Mouse (Mus musculus): Measurements from ENCODE around the gene Arhgef28. TPM values are rescaled to one million over a fixed set of nuclear protein-coding genes. Genes with fewer than 3 reads are reported as not detected.

The Arhgef28 gene
- polyA plus RNA-seq, 1 experiment from 2014 or later = 23.7 TPM

- Histone ChIP-seq H3K36me3 (no peaks in the 10 kb centered on the region), H3K27ac (no peak overlapping the region), H3K4me2 (no peak overlapping the region), H3K9me3 (no peaks in the 10 kb centered on the region), H3K9ac (replicated peaks) (no peak overlapping the region), H3K4me1 (replicated peaks) (no peaks in the 10 kb centered on the region), H3K4me3 (replicated peaks) (no peak overlapping the region), H3K27me3 (no peaks in the 10 kb centered on the region)
- ATAC-seq (ENCODE audit: insufficient number of reproducible peaks, insufficient read depth, low FRiP score, low TSS enrichment, low read depth) = no peak
- 88% methylated on average over 8 of the region's 8 CpGs for WGBS
Observed at GRCm38 (mm10) chr13:98152759-98153158, 53.5 kb downstream of the Arhgef28 start.

DNA sequence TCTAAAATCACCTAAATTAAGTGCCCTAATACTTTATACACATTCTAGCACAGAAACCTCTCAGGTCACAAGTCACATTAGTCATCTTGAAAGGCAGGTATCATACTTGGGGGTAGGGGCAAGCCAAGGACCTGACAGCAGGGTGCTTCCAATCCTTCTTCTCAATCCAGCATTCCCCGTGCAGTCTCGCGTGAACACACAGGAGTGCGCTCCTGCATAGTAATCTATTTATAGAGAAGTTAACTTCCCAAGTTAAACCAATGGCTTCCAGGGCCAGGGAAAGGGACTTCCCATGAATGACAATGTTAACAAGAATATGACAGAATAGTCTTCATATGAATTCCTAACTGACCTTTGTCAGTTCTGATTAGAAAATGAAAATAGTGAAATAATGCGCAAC lies 58.7 kb downstream of the Arhgef28 start:
- Histone ChIP-seq H3K36me3 (no peaks in the 10 kb centered on the region), H3K27ac (no peak overlapping the region), H3K9ac (replicated peaks) (no peak overlapping the region), H3K9me3 (no peaks in the 10 kb centered on the region), H3K4me2 (no peak overlapping the region), H3K4me1 (replicated peaks) (no peaks in the 10 kb centered on the region), H3K4me3 (replicated peaks) (no peak overlapping the region), H3K27me3 (no peaks in the 10 kb centered on the region)
- ATAC-seq (ENCODE audit: insufficient number of reproducible peaks, insufficient read depth, low FRiP score, low TSS enrichment, low read depth) = no peak
- 79% methylated on average over 5 of the region's 5 CpGs for WGBS

DNA sequence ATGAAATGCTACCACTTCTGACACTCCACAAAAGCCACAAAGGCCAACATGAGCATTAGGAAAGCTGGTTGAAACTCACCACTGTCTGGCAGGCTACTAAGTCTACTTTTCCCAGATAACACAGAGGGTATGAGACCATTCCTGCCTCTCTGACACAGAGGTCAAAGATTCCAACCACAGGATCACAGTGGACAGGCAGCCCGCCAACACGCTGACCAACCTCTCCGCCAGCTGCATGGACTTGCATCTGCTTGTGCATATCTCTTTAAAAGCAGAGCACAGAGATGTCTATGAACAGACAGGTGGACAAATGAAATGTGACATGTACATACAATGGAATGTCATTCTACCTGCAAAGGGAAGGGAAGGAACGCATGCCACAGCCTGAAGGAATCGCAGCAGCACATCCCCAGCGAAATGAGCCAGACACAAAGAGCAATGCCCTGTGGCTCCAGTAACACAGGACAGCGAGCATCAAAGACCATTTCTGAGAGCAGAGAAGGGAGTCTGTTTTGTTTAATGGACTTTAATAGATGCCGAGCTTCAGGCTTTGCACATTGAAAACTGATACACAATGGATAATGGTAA lies 59.6 kb downstream of the Arhgef28 start:
- H3K9me3 ChIP-seq = no peaks in the 10 kb centered on the region
- 75% methylated on average over 8 of the region's 8 CpGs for WGBS
- H3K27ac ChIP-seq = no peak overlapping the region
- no peak overlapping the region for H3K9ac ChIP-seq (replicated peaks)
- no peaks in the 10 kb centered on the region for H3K27me3 ChIP-seq
- no peak for ATAC-seq (ENCODE audit: insufficient number of reproducible peaks, insufficient read depth, low FRiP score, low TSS enrichment, low read depth)
- H3K4me1 ChIP-seq (replicated peaks) = no peaks in the 10 kb centered on the region
- H3K4me2 ChIP-seq = no peak overlapping the region
- no peak overlapping the region for H3K4me3 ChIP-seq (replicated peaks)
- no peaks in the 10 kb centered on the region for H3K36me3 ChIP-seq

DNA sequence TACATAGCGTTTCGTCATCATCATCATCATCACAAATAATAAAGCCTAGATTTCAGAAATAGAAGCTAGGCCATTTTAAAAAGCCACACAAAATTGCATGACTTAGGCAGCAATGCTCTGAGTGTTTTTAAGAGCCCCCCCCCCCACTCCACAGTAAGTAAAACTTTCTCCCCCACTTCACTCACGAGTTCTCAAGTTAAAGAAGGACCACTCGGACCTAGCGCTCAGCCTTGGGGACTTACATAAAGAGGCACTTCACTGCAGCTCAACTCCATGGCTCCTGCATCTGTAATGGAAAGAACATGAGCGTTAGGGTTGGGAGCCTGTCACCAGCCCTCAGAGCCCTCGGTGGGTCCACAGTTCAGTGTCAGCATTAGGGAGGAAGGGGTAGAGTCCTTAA lies 60.9 kb downstream of the Arhgef28 start:
- WGBS = 77% methylated on average over 7 of the region's 7 CpGs

DNA sequence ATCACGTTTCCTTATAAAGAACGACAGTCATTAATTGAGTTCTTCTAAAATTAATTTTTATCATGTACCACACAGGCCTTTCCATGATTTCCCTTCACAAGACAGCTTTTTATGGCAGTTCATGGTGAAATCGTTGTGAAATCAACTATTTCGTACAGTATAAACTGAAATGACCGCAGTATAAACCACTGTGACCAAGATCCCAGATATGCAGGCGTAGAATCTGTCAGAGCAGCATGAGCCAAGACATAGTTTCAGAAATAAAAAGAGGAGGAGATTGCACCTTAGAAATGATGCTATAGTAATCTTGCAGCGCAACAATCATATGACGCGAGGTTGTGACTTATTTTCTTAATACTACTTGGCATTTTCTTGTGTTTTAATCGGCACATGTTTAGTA lies 63.2 kb downstream of the Arhgef28 start:
- Histone ChIP-seq H3K36me3 (no peaks in the 10 kb centered on the region), H3K9me3 (no peaks in the 10 kb centered on the region), H3K27me3 (no peaks in the 10 kb centered on the region), H3K4me3 (replicated peaks) (no peak overlapping the region), H3K9ac (replicated peaks) (no peak overlapping the region), H3K27ac (no peak overlapping the region), H3K4me2 (no peak overlapping the region), H3K4me1 (replicated peaks) (no peaks in the 10 kb centered on the region)
- WGBS = 95% methylated on average over 10 of the region's 10 CpGs
- no peak for ATAC-seq (ENCODE audit: insufficient number of reproducible peaks, insufficient read depth, low FRiP score, low TSS enrichment, low read depth)

More for the DNA sequence above, 60.9 kb downstream of the Arhgef28 start:
- Histone ChIP-seq H3K9me3 (no peaks in the 10 kb centered on the region), H3K4me3 (replicated peaks) (no peak overlapping the region), H3K4me2 (no peak overlapping the region), H3K9ac (replicated peaks) (no peak overlapping the region), H3K36me3 (no peaks in the 10 kb centered on the region), H3K4me1 (replicated peaks) (no peaks in the 10 kb centered on the region), H3K27me3 (no peaks in the 10 kb centered on the region), H3K27ac (no peak overlapping the region)
- ATAC-seq (ENCODE audit: insufficient number of reproducible peaks, insufficient read depth, low FRiP score, low TSS enrichment, low read depth) = no peak

GRCm38 (mm10) chr13:98140626-98141025 lies 65.6 kb downstream of the Arhgef28 start:
- WGBS = 78% methylated on average over 9 of the region's 9 CpGs
- H3K4me2 ChIP-seq = no peak overlapping the region

GRCm38 (mm10) chr13:98138786-98139185 lies 67.5 kb downstream of the Arhgef28 start:
- Histone ChIP-seq H3K36me3 (no peaks in the 10 kb centered on the region), H3K9me3 (no peaks in the 10 kb centered on the region), H3K27me3 (no peaks in the 10 kb centered on the region), H3K4me2 (no peak overlapping the region), H3K9ac (replicated peaks) (no peak overlapping the region), H3K27ac (no peak overlapping the region), H3K4me3 (replicated peaks) (no peak overlapping the region), H3K4me1 (replicated peaks) (peaks cover 15% of the 10 kb centered on the region)
- no peak for ATAC-seq (ENCODE audit: insufficient number of reproducible peaks, insufficient read depth, low FRiP score, low TSS enrichment, low read depth)
- WGBS = 71% methylated on average over 4 of the region's 4 CpGs

More at GRCm38 (mm10) chr13:98140626-98141025, 65.6 kb downstream of the Arhgef28 start:
- no peak for ATAC-seq (ENCODE audit: insufficient number of reproducible peaks, insufficient read depth, low FRiP score, low TSS enrichment, low read depth)
- no peak overlapping the region for H3K27ac ChIP-seq
- H3K4me3 ChIP-seq (replicated peaks) = no peak overlapping the region
- H3K4me1 ChIP-seq (replicated peaks) = peaks cover 12% of the 10 kb centered on the region
- H3K36me3 ChIP-seq = no peaks in the 10 kb centered on the region
- H3K9me3 ChIP-seq = no peaks in the 10 kb centered on the region
- H3K9ac ChIP-seq (replicated peaks) = no peak overlapping the region
- H3K27me3 ChIP-seq = no peaks in the 10 kb centered on the region

DNA sequence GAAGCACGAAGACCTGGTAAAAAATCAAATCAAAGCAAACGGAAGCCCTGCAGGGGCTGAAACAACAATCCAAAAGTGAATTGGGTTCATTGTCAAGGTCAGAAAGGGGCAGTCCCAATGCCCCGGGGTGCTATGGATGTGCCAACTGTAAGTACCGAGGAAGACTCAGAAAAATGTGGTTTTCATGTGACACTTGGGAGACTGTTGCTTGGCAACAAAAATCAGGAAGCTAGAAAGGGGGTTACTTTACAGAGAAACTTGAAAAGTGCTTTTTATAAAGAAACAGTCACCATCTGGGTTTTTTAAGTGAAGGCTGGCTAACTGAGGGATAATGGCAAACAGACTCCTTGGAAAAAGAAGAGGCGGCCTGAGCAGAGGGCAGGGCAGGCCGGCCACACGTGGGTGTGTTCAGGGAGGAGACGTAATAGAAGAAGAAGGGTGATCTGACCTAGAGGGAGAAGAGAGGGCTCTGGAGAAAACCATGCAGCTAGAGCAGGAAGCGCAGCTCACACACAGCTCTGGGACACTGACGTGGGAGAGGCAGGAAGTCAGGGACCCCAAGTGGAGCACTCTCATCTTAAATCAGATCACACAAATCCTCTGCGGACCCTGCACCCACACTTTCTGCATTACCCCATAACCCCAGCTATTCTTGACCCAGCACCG lies 70.2 kb downstream of the Arhgef28 start:
- WGBS = 39% methylated on average over 12 of the region's 12 CpGs
- Histone ChIP-seq H3K9me3 (no peaks in the 10 kb centered on the region), H3K27me3 (no peaks in the 10 kb centered on the region), H3K9ac (replicated peaks) (no peak overlapping the region), H3K4me2 (no peak overlapping the region), H3K4me1 (replicated peaks) (peaks cover 15% of the 10 kb centered on the region), H3K4me3 (replicated peaks) (no peak overlapping the region), H3K27ac (peak overlapping the region; percentile 56), H3K36me3 (no peaks in the 10 kb centered on the region)
- no peak for ATAC-seq (ENCODE audit: insufficient number of reproducible peaks, insufficient read depth, low FRiP score, low TSS enrichment, low read depth)

DNA sequence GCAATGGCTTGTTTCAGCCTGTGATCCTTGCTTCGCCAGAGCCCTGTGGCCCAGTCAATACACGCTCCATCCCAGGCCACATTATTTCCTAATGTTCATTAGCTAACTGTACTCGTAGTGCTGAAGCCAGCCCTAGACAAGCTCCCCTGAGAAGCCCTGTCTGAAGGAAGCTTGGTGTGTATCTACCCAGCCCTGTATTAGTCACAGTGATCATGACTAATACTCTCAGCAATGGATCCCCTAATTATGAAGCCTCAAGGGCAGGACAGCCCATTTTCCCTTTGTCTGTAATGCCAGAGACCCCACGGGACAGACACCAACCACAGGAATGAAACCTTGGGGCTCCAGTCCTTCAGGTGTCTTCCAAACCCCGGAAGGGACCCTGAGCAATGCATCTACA lies 73.3 kb downstream of the Arhgef28 start:
- H3K4me2 ChIP-seq = no peak overlapping the region
- H3K9ac ChIP-seq (replicated peaks) = no peak overlapping the region
- H3K4me1 ChIP-seq (replicated peaks) = peaks cover 15% of the 10 kb centered on the region
- no peak for ATAC-seq (ENCODE audit: insufficient number of reproducible peaks, insufficient read depth, low FRiP score, low TSS enrichment, low read depth)
- WGBS = 82% methylated on average over 5 of the region's 5 CpGs
- H3K4me3 ChIP-seq (replicated peaks) = no peak overlapping the region
- H3K27ac ChIP-seq = no peak overlapping the region
- no peaks in the 10 kb centered on the region for H3K36me3 ChIP-seq
- no peaks in the 10 kb centered on the region for H3K9me3 ChIP-seq
- H3K27me3 ChIP-seq = no peaks in the 10 kb centered on the region

DNA sequence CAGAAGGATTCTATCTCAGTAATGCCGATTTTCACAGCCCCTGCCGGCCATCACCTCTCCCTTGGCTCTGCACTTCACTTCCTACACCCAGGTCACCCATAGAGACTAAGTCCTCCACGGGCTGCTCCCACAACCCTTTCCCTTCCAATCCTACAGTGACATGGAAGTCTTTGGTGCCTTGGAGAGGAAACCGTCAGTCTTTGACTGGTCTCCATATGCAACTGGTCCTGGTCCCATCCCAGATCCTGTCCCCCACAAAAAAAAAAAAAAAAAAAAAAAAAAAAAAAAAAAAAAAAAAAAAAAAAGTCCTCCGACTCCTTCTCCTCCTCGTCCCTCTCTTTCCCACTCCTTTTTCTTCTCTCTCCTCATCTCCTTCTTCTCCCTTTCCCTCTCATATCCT lies 74.0 kb downstream of the Arhgef28 start:
- H3K4me1 ChIP-seq (replicated peaks) = peaks cover 15% of the 10 kb centered on the region
- H3K27ac ChIP-seq = no peak overlapping the region
- no peak overlapping the region for H3K4me3 ChIP-seq (replicated peaks)
- no peak overlapping the region for H3K4me2 ChIP-seq
- 83% methylated on average over 6 of the region's 6 CpGs for WGBS
- H3K36me3 ChIP-seq = no peaks in the 10 kb centered on the region
- H3K9me3 ChIP-seq = no peaks in the 10 kb centered on the region
- H3K27me3 ChIP-seq = no peaks in the 10 kb centered on the region
- no peak for ATAC-seq (ENCODE audit: insufficient number of reproducible peaks, insufficient read depth, low FRiP score, low TSS enrichment, low read depth)
- no peak overlapping the region for H3K9ac ChIP-seq (replicated peaks)

GRCm38 (mm10) chr13:98125666-98126065 lies 80.6 kb downstream of the Arhgef28 start:
- Histone ChIP-seq H3K4me3 (replicated peaks) (no peak overlapping the region), H3K4me1 (replicated peaks) (peaks cover 17% of the 10 kb centered on the region), H3K27me3 (no peaks in the 10 kb centered on the region), H3K27ac (no peak overlapping the region), H3K9me3 (no peaks in the 10 kb centered on the region), H3K36me3 (no peaks in the 10 kb centered on the region), H3K9ac (replicated peaks) (no peak overlapping the region), H3K4me2 (no peak overlapping the region)
- no peak for ATAC-seq (ENCODE audit: insufficient number of reproducible peaks, insufficient read depth, low FRiP score, low TSS enrichment, low read depth)
- 70% methylated on average over 5 of the region's 5 CpGs for WGBS
